Mouse (Mus musculus) midbrain, embryonic 12.5 days (tissue): Measurements from ENCODE around the gene Ntn5. TPM values are rescaled to one million over a fixed set of nuclear protein-coding genes. Genes with fewer than 3 reads are reported as not detected.

ENCODE experiments used
- ATAC-seq: fragments of 200-750 bp; cut with Nextera tagmentation; 2 replicates; pipeline ENCODE4 v1.8.0; 2017; ENCODE audit warnings: low read depth, moderate TSS enrichment, moderate library complexity; ENCODE audit not compliant: low FRiP score
- H3K27ac ChIP-seq: fragments of 300-500 bp; sonication (generic); replicated peaks from 2 replicates; pipeline ENCODE4 v1.5.1; 2016; ENCODE audit warnings: mild to moderate bottlenecking
- H3K27me3 ChIP-seq: fragments of 300-500 bp; sonication (generic); 2 replicates; pipeline ENCODE4 v1.6.1; 2016; ENCODE audit warnings: mild to moderate bottlenecking
- H3K36me3 ChIP-seq: fragments of 300-500 bp; sonication (generic); 2 replicates; pipeline ENCODE4 v1.6.1; 2016
- H3K4me1 ChIP-seq: fragments of 300-500 bp; sonication (generic); 2 replicates; pipeline ENCODE4 v1.6.1; 2016
- H3K4me2 ChIP-seq: fragments of 300-500 bp; sonication (generic); replicated peaks from 2 replicates; pipeline ENCODE4 v1.6.1; 2016; ENCODE audit warnings: mild to moderate bottlenecking, moderate library complexity
- H3K4me3 ChIP-seq: fragments of 300-500 bp; sonication (generic); 2 replicates; pipeline ENCODE4 v1.5.1; 2016; ENCODE audit warnings: mild to moderate bottlenecking
- H3K9ac ChIP-seq: fragments of 300-500 bp; sonication (generic); replicated peaks from 2 replicates; pipeline ENCODE4 v1.6.1; 2016; ENCODE audit warnings: mild to moderate bottlenecking, moderate library complexity
- H3K9me3 ChIP-seq: fragments of 300-500 bp; sonication (generic); 2 replicates; pipeline ENCODE4 v1.6.1; 2016; ENCODE audit warnings: mild to moderate bottlenecking
- WGBS: fragments of 180-500 bp; shearing (Covaris S2); methylation state at CpG from one replicate; pipeline ENCODE4 v1.1.7; 2016; 5-methylcytosine and 5-hydroxymethylcytosine counted together
- polyA plus RNA-seq: library from polyadenylated mRNA; unstranded; fragments of >200 nt; fragmentation: Nextera tagmentation; extraction: Ambion mirVana; gene quantifications from 2 replicates; pipeline ENCODE4 v1.2.1, GENCODE M21; 2016

Ntn5 gene
- polyA plus RNA-seq, 1 experiment from 2014 or later, result 0.31 TPM

- no peak overlapping the region for H3K9ac ChIP-seq
- ATAC-seq, result no peak
- no peaks in the 10 kb centered on the region for H3K27me3 ChIP-seq
- H3K4me3 ChIP-seq, result no peak overlapping the region
- no peaks in the 10 kb centered on the region for H3K9me3 ChIP-seq
- 88% methylated on average over 9 of the region's 9 CpGs for whole genome bisulfite sequencing
- no peak overlapping the region for H3K27ac ChIP-seq
- H3K36me3 ChIP-seq, result peaks cover 74% of the 10 kb centered on the region
- H3K4me2 ChIP-seq, result no peak overlapping the region
- H3K4me1 ChIP-seq, result no peaks in the 10 kb centered on the region
These were observed 41.3 kb downstream of the Ntn5 start for GRCm38 (mm10) chr7:45725151-45725550.

GRCm38 (mm10) chr7:45725713-45726112 lies 41.9 kb downstream of the Ntn5 start, which contains the start of gene Spaca4:
Spaca4 (minus strand) TSS chr7:45725813.
- no peak for ATAC-seq
- H3K9ac ChIP-seq, result no peak within 1 kb of the TSS
- no peak within 1 kb of the TSS for H3K4me3 ChIP-seq
- no peaks in the 10 kb centered on the region for H3K27me3 ChIP-seq
- 93% methylated on average over 11 of the region's 11 CpGs for WGBS
- no peaks in the 10 kb centered on the region for H3K9me3 ChIP-seq
- H3K4me2 ChIP-seq, result no peak within 1 kb of the TSS
- no peak within 1 kb of the TSS for H3K27ac ChIP-seq
- H3K4me1 ChIP-seq, result peaks cover 3% of the 10 kb centered on the region; the same call in 1 of the 2 replicates
- H3K36me3 ChIP-seq, result peaks cover 69% of the 10 kb centered on the region

GRCm38 (mm10) chr7:45726419-45726818 lies 42.6 kb downstream of the Ntn5 start:
- Histone ChIP-seq H3K27me3 (no peaks in the 10 kb centered on the region), H3K4me3 (no peak overlapping the region), H3K4me2 (no peak overlapping the region), H3K36me3 (peaks cover 62% of the 10 kb centered on the region), H3K27ac (no peak overlapping the region), H3K9me3 (no peaks in the 10 kb centered on the region), H3K4me1 (peaks cover 8% of the 10 kb centered on the region; the same call in 1 of the 2 replicates), H3K9ac (no peak overlapping the region)
- no peak for ATAC-seq
- WGBS, result 92% methylated on average over 10 of the region's 10 CpGs

- Histone ChIP-seq H3K4me2 (no peak overlapping the region), H3K36me3 (peaks cover 50% of the 10 kb centered on the region), H3K9ac (no peak overlapping the region), H3K9me3 (no peaks in the 10 kb centered on the region), H3K4me1 (peaks cover 8% of the 10 kb centered on the region; the same call in 1 of the 2 replicates), H3K4me3 (no peak overlapping the region), H3K27ac (no peak overlapping the region), H3K27me3 (no peaks in the 10 kb centered on the region)
- ATAC-seq, result no peak
- 82% methylated on average over 3 of the region's 3 CpGs for WGBS
These were observed 43.8 kb downstream of the Ntn5 start for GRCm38 (mm10) chr7:45727625-45728024.

- Histone ChIP-seq H3K4me1 (peaks cover 8% of the 10 kb centered on the region; the same call in 1 of the 2 replicates), H3K4me3 (no peak overlapping the region), H3K27me3 (no peaks in the 10 kb centered on the region), H3K9me3 (no peaks in the 10 kb centered on the region), H3K27ac (no peak overlapping the region), H3K36me3 (peaks cover 19% of the 10 kb centered on the region), H3K9ac (no peak overlapping the region), H3K4me2 (no peak overlapping the region)
- no peak for ATAC-seq
- WGBS, result 15% methylated on average over 16 of the region's 16 CpGs
These were observed 47.1 kb downstream of the Ntn5 start for GRCm38 (mm10) chr7:45730727-45731431.

- H3K27me3 ChIP-seq, result no peaks in the 10 kb centered on the region
- ATAC-seq, result no peak
- no peak overlapping the region for H3K27ac ChIP-seq
- 90% methylated on average over 5 of the region's 5 CpGs for WGBS
- H3K9ac ChIP-seq, result no peak overlapping the region
- H3K36me3 ChIP-seq, result 0 out of 2 replicates have a peak, but pooled peaks cover 4% of the 10 kb centered on the region
- H3K4me2 ChIP-seq, result no peak overlapping the region
- peaks cover 8% of the 10 kb centered on the region; the same call in 1 of the 2 replicates for H3K4me1 ChIP-seq
- no peaks in the 10 kb centered on the region for H3K9me3 ChIP-seq
- H3K4me3 ChIP-seq, result no peak overlapping the region
These were observed 49.7 kb downstream of the Ntn5 start for GRCm38 (mm10) chr7:45733477-45733876.

- Histone ChIP-seq H3K9me3 (no peaks in the 10 kb centered on the region), H3K4me1 (no peaks in the 10 kb centered on the region), H3K27me3 (peaks cover 10% of the 10 kb centered on the region), H3K27ac (no peak overlapping the region), H3K36me3 (no peaks in the 10 kb centered on the region), H3K4me3 (no peak overlapping the region), H3K9ac (no peak overlapping the region), H3K4me2 (no peak overlapping the region)
- 8% methylated on average over 9 of the region's 9 CpGs for WGBS
- peak; percentile 79; the same call in 1 of the 2 replicates for ATAC-seq
These were observed 55.4 kb downstream of the Ntn5 start for GRCm38 (mm10) chr7:45739162-45739763.

GRCm38 (mm10) chr7:45739820-45740219 lies 56.0 kb downstream of the Ntn5 start:
- 59% methylated on average over 10 of the region's 10 CpGs for WGBS
- no peak overlapping the region for H3K4me3 ChIP-seq
- no peak overlapping the region for H3K4me2 ChIP-seq
- no peak overlapping the region for H3K9ac ChIP-seq
- H3K27me3 ChIP-seq, result peaks cover 10% of the 10 kb centered on the region
- H3K36me3 ChIP-seq, result no peaks in the 10 kb centered on the region
- H3K27ac ChIP-seq, result no peak overlapping the region
- H3K4me1 ChIP-seq, result no peaks in the 10 kb centered on the region
- ATAC-seq, result no peak
- no peaks in the 10 kb centered on the region for H3K9me3 ChIP-seq

- H3K36me3 ChIP-seq, result no peaks in the 10 kb centered on the region
- no peaks in the 10 kb centered on the region for H3K9me3 ChIP-seq
- H3K27me3 ChIP-seq, result peaks cover 10% of the 10 kb centered on the region
- no peak overlapping the region for H3K4me2 ChIP-seq
- no peak overlapping the region for H3K27ac ChIP-seq
- H3K9ac ChIP-seq, result no peak overlapping the region
- H3K4me1 ChIP-seq, result no peaks in the 10 kb centered on the region
- WGBS, result 85% methylated on average over 12 of the region's 12 CpGs
- no peak for ATAC-seq
- H3K4me3 ChIP-seq, result no peak overlapping the region
These were observed 57.5 kb downstream of the Ntn5 start for GRCm38 (mm10) chr7:45741308-45741707.

GRCm38 (mm10) chr7:45741777-45742176 lies 58.0 kb downstream of the Ntn5 start:
- Histone ChIP-seq H3K27ac (no peak overlapping the region), H3K27me3 (peaks cover 10% of the 10 kb centered on the region), H3K9me3 (no peaks in the 10 kb centered on the region), H3K4me1 (no peaks in the 10 kb centered on the region), H3K4me2 (no peak overlapping the region), H3K4me3 (no peak overlapping the region), H3K9ac (no peak overlapping the region), H3K36me3 (no peaks in the 10 kb centered on the region)
- 38% methylated on average over 11 of the region's 11 CpGs for whole genome bisulfite sequencing
- ATAC-seq, result no peak

GRCm38 (mm10) chr7:45742338-45742737 lies 58.5 kb downstream of the Ntn5 start:
- Histone ChIP-seq H3K27me3 (peaks cover 10% of the 10 kb centered on the region), H3K4me3 (no peak overlapping the region), H3K27ac (no peak overlapping the region), H3K9ac (no peak overlapping the region), H3K36me3 (no peaks in the 10 kb centered on the region), H3K4me2 (no peak overlapping the region), H3K4me1 (no peaks in the 10 kb centered on the region), H3K9me3 (no peaks in the 10 kb centered on the region)
- 40% methylated on average over 19 of the region's 19 CpGs for WGBS
- no peak for ATAC-seq
